Mouse (Mus musculus) bone marrow, adult 2 months (tissue): ENCODE data around the gene Mical2. TPM values are rescaled to one million over a fixed set of nuclear protein-coding genes. Genes with fewer than 3 reads are reported as not detected.

Experiments
- H3K27ac ChIP-seq: fragments of 200-500 bp; 2 replicates; pipeline ENCODE4 v1.5.1; 2012; ENCODE audit warnings: low read depth, mild to moderate bottlenecking, control low read depth, inconsistent platforms, low read length; ENCODE audit not compliant: control insufficient read depth, poor library complexity, insufficient read depth
- H3K4me1 ChIP-seq: fragments of 200-500 bp; 2 replicates; pipeline ENCODE4 v1.6.1; 2011; ENCODE audit warnings: low read length; ENCODE audit not compliant: control insufficient read depth, insufficient read depth
- H3K4me3 ChIP-seq: fragments of 200-500 bp; replicated peaks from 2 replicates; pipeline ENCODE3; 2011; ENCODE audit warnings: mild to moderate bottlenecking, low read depth, low read length, control low read depth; ENCODE audit not compliant: control insufficient read depth
- CTCF ChIP-seq: fragments of 200-500 bp; IDR thresholded peaks from 2 replicates; pipeline ENCODE4 v1.5.1; 2011; ENCODE audit warnings: low read length, control low read depth; ENCODE audit not compliant: control insufficient read depth, insufficient read depth
- POLR2A ChIP-seq: fragments of 200-500 bp; IDR thresholded peaks from 2 replicates; pipeline ENCODE4 v1.6.1; 2011; ENCODE audit warnings: low read depth, mild to moderate bottlenecking, control low read depth, low read length, borderline replicate concordance; ENCODE audit not compliant: control insufficient read depth
- WGBS: fragments of 180-500 bp; shearing (Covaris S2); methylation state at CpG from one replicate; pipeline ENCODE4 v1.1.7; 2018; 5-methylcytosine and 5-hydroxymethylcytosine counted together
- polyA plus RNA-seq: library from polyadenylated mRNA; stranded (reverse); fragments of >200 nt; gene quantifications from 2 replicates; pipeline ENCODE4 v1.2.4, GENCODE M21; 2011; ENCODE audit warnings: low replicate concordance; ENCODE audit not compliant: missing spikeins, insufficient read depth, insufficient read length

Gene Mical2
- polyA plus RNA-seq, 1 experiment = 2.3 TPM

- TF ChIP-seq POLR2A (no peak), CTCF (no peak)
- WGBS = 75% methylated on average over 3 of the region's 3 CpGs
- no peaks in the 10 kb centered on the region for H3K4me1 ChIP-seq
Measured at GRCm38 (mm10) chr7:112280474-112280873, 54.8 kb downstream of the Mical2 start.

GRCm38 (mm10) chr7:112283606-112284310 lies 58.1 kb downstream of the Mical2 start:
- Histone ChIP-seq H3K4me1 (no peaks in the 10 kb centered on the region; the same call in 1 of the 2 replicates), H3K4me3 (no peak overlapping the region), H3K27ac (no peak overlapping the region)
- TF ChIP-seq POLR2A (no peak), CTCF (no peak)
- WGBS = 69% methylated on average over 9 of the region's 9 CpGs

More at GRCm38 (mm10) chr7:112280474-112280873, 54.8 kb downstream of the Mical2 start:
- H3K27ac ChIP-seq = no peak overlapping the region
- H3K4me3 ChIP-seq = no peak overlapping the region

DNA sequence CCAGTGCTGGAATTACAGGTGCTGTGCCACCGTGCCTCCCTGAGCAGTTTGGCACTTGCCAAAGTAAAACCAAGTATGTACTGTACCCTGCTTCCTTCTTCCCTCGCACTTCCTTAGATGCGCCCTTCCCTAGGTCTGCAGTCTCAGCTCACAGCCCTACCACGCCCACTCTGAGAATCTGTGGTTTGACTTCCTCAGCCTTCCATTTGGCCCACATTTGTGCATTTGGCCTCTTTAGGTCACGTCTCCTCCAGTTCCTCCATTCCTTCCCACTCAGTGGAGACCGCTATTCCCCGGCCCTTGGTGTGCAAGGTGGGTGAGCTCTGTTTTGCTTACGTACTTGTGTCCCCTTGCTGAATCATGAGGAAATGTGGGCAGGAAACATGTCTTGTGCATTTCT lies 59.9 kb downstream of the Mical2 start:
- 4% methylated on average over 8 of the region's 8 CpGs for WGBS
- no peak overlapping the region for H3K4me3 ChIP-seq
- no peaks in the 10 kb centered on the region; the same call in 1 of the 2 replicates for H3K4me1 ChIP-seq
- TF ChIP-seq CTCF = no peak
- no peak for TF ChIP-seq POLR2A
- no peak overlapping the region for H3K27ac ChIP-seq

- no peak for TF ChIP-seq POLR2A
- no peak for TF ChIP-seq CTCF
- H3K27ac ChIP-seq = no peak overlapping the region
- WGBS = 70% methylated on average over 5 of the region's 5 CpGs
- no peak overlapping the region for H3K4me3 ChIP-seq
- H3K4me1 ChIP-seq = no peaks in the 10 kb centered on the region; the same call in 1 of the 2 replicates
Measured at GRCm38 (mm10) chr7:112288352-112289107, 62.9 kb downstream of the Mical2 start.

DNA sequence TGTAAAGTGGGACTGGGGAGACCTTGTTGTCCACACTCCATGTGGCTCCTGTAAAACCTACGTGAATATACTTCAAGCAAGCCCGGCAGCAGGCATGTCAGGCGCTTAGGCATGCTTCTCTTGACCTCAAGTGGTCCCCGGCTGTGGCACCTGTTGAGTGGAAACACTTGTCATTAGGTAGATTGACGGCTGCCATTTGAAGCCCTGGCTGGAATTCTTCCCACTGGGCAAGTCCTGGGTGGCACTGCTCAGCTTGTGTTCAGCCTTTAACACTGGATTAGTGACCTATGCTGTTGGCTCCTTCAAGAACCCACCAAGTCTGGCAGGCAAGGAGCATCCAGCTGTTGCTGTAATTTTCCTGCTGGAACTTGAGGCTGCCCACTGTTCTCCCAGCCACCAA lies 63.9 kb downstream of the Mical2 start:
- WGBS = 83% methylated on average over 5 of the region's 5 CpGs
- TF ChIP-seq CTCF = no peak
- no peak for TF ChIP-seq POLR2A
- H3K27ac ChIP-seq = no peak overlapping the region
- H3K4me1 ChIP-seq = no peaks in the 10 kb centered on the region; the same call in none of the 2 replicates
- H3K4me3 ChIP-seq = no peak overlapping the region

GRCm38 (mm10) chr7:112289990-112290389 lies 64.3 kb downstream of the Mical2 start:
- 78% methylated on average over 4 of the region's 4 CpGs for WGBS
- no peak for TF ChIP-seq POLR2A
- no peak for TF ChIP-seq CTCF
- no peaks in the 10 kb centered on the region; the same call in none of the 2 replicates for H3K4me1 ChIP-seq

DNA sequence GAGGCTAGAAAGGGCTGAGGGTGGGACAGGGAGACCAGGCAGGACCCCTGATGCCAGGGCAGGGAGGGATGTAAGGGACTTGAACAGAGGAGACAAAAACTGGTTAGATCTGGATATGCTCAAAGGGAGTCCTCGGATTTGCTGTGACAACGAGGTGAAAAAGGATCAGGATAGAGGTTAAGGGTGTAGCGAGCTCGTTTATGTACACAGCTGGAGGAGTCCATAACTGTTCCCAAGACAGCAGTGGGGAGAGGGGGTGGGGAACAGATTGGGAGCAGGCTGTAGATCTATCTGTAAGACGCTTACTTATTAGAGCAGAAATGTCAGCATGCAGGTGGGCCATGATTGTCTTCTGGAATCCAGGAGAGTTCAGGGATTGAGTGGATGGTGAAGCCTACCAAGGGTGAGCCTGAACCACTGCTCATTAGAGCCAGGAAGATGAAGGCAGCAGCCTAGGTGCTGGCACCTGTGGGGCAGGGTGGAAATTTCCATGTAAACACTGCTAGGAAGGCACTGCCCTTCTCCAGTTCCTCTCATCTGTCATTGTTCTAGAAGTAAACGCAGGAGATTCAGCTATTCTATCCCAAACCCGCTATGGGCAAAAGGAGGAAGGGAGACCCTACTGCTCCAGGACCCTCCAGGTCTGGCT lies 67.9 kb downstream of the Mical2 start:
- Histone ChIP-seq H3K4me3 (no peak overlapping the region), H3K27ac (no peak overlapping the region), H3K4me1 (no peaks in the 10 kb centered on the region; the same call in 1 of the 2 replicates)
- TF ChIP-seq CTCF (no peak), POLR2A (no peak)
- WGBS = 80% methylated on average over 7 of the region's 7 CpGs

More at GRCm38 (mm10) chr7:112289990-112290389, 64.3 kb downstream of the Mical2 start:
- H3K27ac ChIP-seq = no peak overlapping the region
- H3K4me3 ChIP-seq = no peak overlapping the region

- Histone ChIP-seq H3K27ac (no peak overlapping the region), H3K4me3 (no peak overlapping the region), H3K4me1 (no peaks in the 10 kb centered on the region; the same call in 1 of the 2 replicates)
- 50% methylated on average over 8 of the region's 8 CpGs for WGBS
- no peak for TF ChIP-seq CTCF
- TF ChIP-seq POLR2A = no peak
Measured at GRCm38 (mm10) chr7:112295426-112296221, 70.0 kb downstream of the Mical2 start.
